Comparison of ENCODE assay signal across 25 mouse cellular contexts in the genomic region with DNA sequence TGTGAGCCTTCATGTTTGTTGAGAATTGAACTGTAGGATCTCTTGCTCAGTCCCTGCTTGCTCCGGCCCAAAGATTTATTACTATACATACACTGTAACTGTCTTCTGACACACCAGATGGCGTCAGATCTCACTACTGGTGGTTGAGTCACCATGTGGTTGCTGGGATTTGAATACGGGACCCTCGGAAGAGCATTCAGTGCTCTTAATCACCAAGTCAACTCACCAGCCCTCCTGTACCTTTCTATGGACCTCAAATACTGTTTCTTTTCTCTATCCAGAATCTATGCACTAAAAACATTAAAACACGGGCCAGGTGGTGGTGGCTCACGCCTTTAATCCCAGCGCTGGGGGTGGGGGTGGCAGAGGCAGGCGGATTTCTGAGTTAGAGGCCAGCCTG. TPM values are rescaled to one million over a fixed set of nuclear protein-coding genes. Genes with fewer than 3 reads are reported as not detected.
DNase-seq lines count a peak whose midpoint lies in the region; ATAC-seq and TF ChIP-seq lines count a peak whose summit lies in the region.
"Had no signal": no experiment of that assay in that cellular context is flagged by ENCODE, and none has a peak within 500 bp of the region (broad histone marks: within the 10 kb centered on the region; RNA-seq: fewer than 3 reads in every experiment).

No protein-coding gene starts in this region.

- no peak for ATAC-seq in liver, embryonic 12.5 days
- ATAC-seq: forebrain, embryonic 15.5 days; inflammation-experienced regulatory T-cells, adult 6 months; lung, postnatal 0 days; midbrain, embryonic 15.5 days had no signal

- DNase-seq in embryo, embryonic 11 days: peak; percentile 11
- no peak for DNase-seq in embryo, embryonic 10.5 days (ENCODE audit: low spot score)
- DNase-seq in liver: no peak
- peak; percentile 72 for DNase-seq in CH12.LX (ENCODE audit: extremely low read depth)
- DNase-seq in induced T-regulatory cell, adult 2 months (ENCODE audit: low read depth): peak; percentile 26
- no peak for DNase-seq in right cerebral cortex, adult 2 months (ENCODE audit: low spot score in 2 of 2)
- DNase-seq in cerebellum, adult 18-20 months: no peak
- DNase-seq: adrenal gland, adult 2 months; adrenal gland, postnatal 36 days; cerebellum, adult 2 months; cerebellum, postnatal 25 days; gastrocnemius, postnatal 36 days; heart, postnatal 36 days; lung, adult 18-20 months; spleen, adult 18-20 months had no signal

- dilution Hi-C loops in CH12.LX (cut with MboI; ENCODE audit: extremely low pct_ligation_motif_present, extremely low pct_unique_long_range_greater_than_20kb, low sequenced_read_pairs): no loop called here

- H3K79me2 ChIP-seq in CH12.LX (replicated peaks; ENCODE audit: control insufficient read depth, extremely low read depth, insufficient read depth, poor library complexity, severe bottlenecking): peaks cover 56% of the 10 kb centered on the region

- no peak overlapping the region for H3K9ac ChIP-seq in liver, embryonic 12.5 days
- no peak overlapping the region for H3K9ac ChIP-seq in CH12.LX (ENCODE audit: insufficient read depth, low read depth)
- H3K9ac ChIP-seq: embryonic facial prominence, embryonic 13.5 days; forebrain, embryonic 15.5 days; hindbrain, embryonic 13.5 days; midbrain, embryonic 15.5 days had no signal

- in situ Hi-C loops in CH12.LX (cut with MboI; ENCODE audit: low pct_ligation_motif_present, low pct_unique_long_range_greater_than_20kb, low sequenced_read_pairs): no loop called here

- H3K27ac ChIP-seq in liver, embryonic 12.5 days: 0 out of 2 replicates have a peak overlapping the region, but pooled peaks have one; percentile 21
- no peak overlapping the region for H3K27ac ChIP-seq in CH12.LX (ENCODE audit: insufficient read depth, low read depth)
- H3K27ac ChIP-seq: embryonic facial prominence, embryonic 13.5 days; forebrain, embryonic 10.5 days; forebrain, embryonic 15.5 days; hindbrain, embryonic 13.5 days; macrophage; midbrain, embryonic 15.5 days had no signal

- peaks cover 40% of the 10 kb centered on the region for H3K4me1 ChIP-seq in liver, embryonic 12.5 days
- H3K4me1 ChIP-seq in CH12.LX (ENCODE audit: control insufficient read depth in 1 of 2, insufficient read depth in 2 of 2): peaks cover 6 to 67% of the 10 kb centered on the region in 2 experiments; a peak in 3 of 4 replicates

- WGBS in liver, embryonic 12.5 days (ENCODE audit: insufficient replicate concordance): 60% methylated on average over 8 of the region's 8 CpGs

- TF ChIP-seq POLR2A in CH12.LX (IDR thresholded peaks at IDR 0.05; ENCODE audit: low read depth, low read length): peak; percentile 42

- H3K36me3 ChIP-seq in liver, embryonic 12.5 days: peaks cover 64% of the 10 kb centered on the region
- H3K36me3 ChIP-seq in CH12.LX (replicated peaks in 1 of 2; ENCODE audit: control insufficient read depth in 1 of 2, insufficient read depth in 1 of 2, low read length in 1 of 2): peaks cover 36 to 63% of the 10 kb centered on the region in 2 experiments

- no peak overlapping the region for H3K4me3 ChIP-seq in liver, embryonic 12.5 days
- no peak overlapping the region for H3K4me3 ChIP-seq in CH12.LX (replicated peaks in 1 of 3; ENCODE audit: low read depth in 2 of 3, low read length in 2 of 3, poor library complexity in 1 of 3)
- H3K4me3 ChIP-seq: embryonic facial prominence, embryonic 13.5 days; forebrain, embryonic 10.5 days; forebrain, embryonic 15.5 days; hindbrain, embryonic 13.5 days; midbrain, embryonic 15.5 days had no signal

- TF ChIP-seq EP300 in CH12.LX (IDR thresholded peaks at IDR 0.05; ENCODE audit: low read length): no peak

- no peak overlapping the region for H3K4me2 ChIP-seq in liver, embryonic 12.5 days
- no peak overlapping the region for H3K4me2 ChIP-seq in CH12.LX (ENCODE audit: insufficient read depth, low read depth, poor library complexity, severe bottlenecking)
- H3K4me2 ChIP-seq: embryonic facial prominence, embryonic 13.5 days; forebrain, embryonic 15.5 days; hindbrain, embryonic 13.5 days; midbrain, embryonic 15.5 days had no signal

- H3K9me3 ChIP-seq in liver, embryonic 12.5 days (replicated peaks): no peaks in the 10 kb centered on the region
- H3K9me3 ChIP-seq in CH12.LX (replicated peaks; ENCODE audit: low read length): no peaks in the 10 kb centered on the region
- H3K9me3 ChIP-seq: embryonic facial prominence, embryonic 13.5 days; forebrain, embryonic 10.5 days; forebrain, embryonic 15.5 days; G1E; hindbrain, embryonic 13.5 days; midbrain, embryonic 15.5 days had no signal

- TF ChIP-seq RAD21 in CH12.LX (IDR thresholded peaks at IDR 0.05; ENCODE audit: low read depth, low read length): no peak

- no peak for TF ChIP-seq CTCF in CH12.LX (conservative IDR thresholded peaks at IDR 0.05 in 1 of 2, IDR thresholded peaks at IDR 0.05 in 1 of 2; ENCODE audit: low read depth in 2 of 2, low read length in 2 of 2)

- H3K27me3 ChIP-seq in liver, embryonic 12.5 days (replicated peaks): no peaks in the 10 kb centered on the region
- no peaks in the 10 kb centered on the region for H3K27me3 ChIP-seq in CH12.LX (replicated peaks)
- H3K27me3 ChIP-seq: embryonic facial prominence, embryonic 13.5 days; forebrain, embryonic 15.5 days; hindbrain, embryonic 13.5 days; midbrain, embryonic 15.5 days had no signal

TF ChIP-seq in CH12.LX, 34 proteins besides CTCF, POLR2A, EP300 and RAD21:
- TF ChIP-seq MEF2A (IDR thresholded peaks at IDR 0.05; ENCODE audit: borderline replicate concordance, low read depth, low read length) (no peak), MAZ (IDR thresholded peaks at IDR 0.05; ENCODE audit: low read depth, low read length) (no peak), CHD2 (IDR thresholded peaks at IDR 0.05; ENCODE audit: low read length) (no peak), MAFK (IDR thresholded peaks at IDR 0.05; ENCODE audit: insufficient replicate concordance, low read length) (no peak), MAX (IDR thresholded peaks at IDR 0.05; ENCODE audit: low read length) (no peak), IRF4 (IDR thresholded peaks at IDR 0.05; ENCODE audit: low read depth, low read length) (no peak), TBP (conservative IDR thresholded peaks at IDR 0.05; ENCODE audit: low read depth, low read length) (no peak), KAT2A (IDR thresholded peaks at IDR 0.05; ENCODE audit: insufficient replicate concordance, low read length) (no peak), SIN3A (IDR thresholded peaks at IDR 0.05; ENCODE audit: low read length) (no peak), JUND (conservative IDR thresholded peaks at IDR 0.05; ENCODE audit: low read depth, low read length) (no peak), ZC3H11A (IDR thresholded peaks at IDR 0.05; ENCODE audit: low read depth, low read length) (no peak), ELF1 (IDR thresholded peaks at IDR 0.05; ENCODE audit: low read depth, low read length) (no peak), USF2 (conservative IDR thresholded peaks at IDR 0.05; ENCODE audit: low read depth, low read length) (no peak), E2F4 (IDR thresholded peaks at IDR 0.05; ENCODE audit: insufficient replicate concordance, low read depth, low read length) (no peak), ETS1 (conservative IDR thresholded peaks at IDR 0.05; ENCODE audit: low read depth, low read length) (no peak), BHLHE40 (IDR thresholded peaks at IDR 0.05; ENCODE audit: low read depth, low read length) (no peak), PAX5 (IDR thresholded peaks at IDR 0.05; ENCODE audit: low read length) (no peak)

RNA-seq across cellular contexts. Expression of a gene that starts 3.0 kb away (rescaled TPM):
- polyA plus RNA-seq in liver, embryonic 12.5 days (2016; fragmentation: Nextera tagmentation; extraction: Ambion mirVana): 59.5 and 62.4 TPM in 2 replicates
- total RNA-seq in CH12.LX (2012; rRNA removed) (43.8 and 67.7 TPM in 2 replicates), CH12.LX (2014; rRNA removed) (77.4 and 84.2 TPM in 2 replicates)
- polyA plus RNA-seq in CH12.LX (2012; ENCODE audit: insufficient read length, low read depth): 140 and 204 TPM in 2 replicates

RNA-seq across cellular contexts. Expression of a gene that starts 6.0 kb away (rescaled TPM):
- 5.0 and 7.1 TPM in 2 replicates for polyA plus RNA-seq in liver, embryonic 12.5 days (2016; fragmentation: Nextera tagmentation; extraction: Ambion mirVana)
- 13.0 and 15.7 TPM in 2 replicates for total RNA-seq in CH12.LX (2012; rRNA removed)
- total RNA-seq in CH12.LX (2014; rRNA removed): 4.3 and 5.5 TPM in 2 replicates
- polyA plus RNA-seq in CH12.LX (2012; ENCODE audit: insufficient read length, low read depth): 25.7 and 37.6 TPM in 2 replicates

RNA-seq across cellular contexts. Expression of a gene that starts 9.3 kb away (rescaled TPM):
- 896 and 933 TPM in 2 replicates for polyA plus RNA-seq in liver, embryonic 12.5 days (2016; fragmentation: Nextera tagmentation; extraction: Ambion mirVana)
- total RNA-seq in CH12.LX (2012; rRNA removed) (558 and 652 TPM in 2 replicates), CH12.LX (2014; rRNA removed) (838 and 876 TPM in 2 replicates)
- polyA plus RNA-seq in CH12.LX (2012; ENCODE audit: insufficient read length, low read depth): 649 and 743 TPM in 2 replicates

RNA-seq across cellular contexts. Expression of a gene that starts 29.7 kb away (rescaled TPM):
- 28.6 and 30.5 TPM in 2 replicates for polyA plus RNA-seq in liver, embryonic 12.5 days (2016; fragmentation: Nextera tagmentation; extraction: Ambion mirVana)
- total RNA-seq in CH12.LX (2012; rRNA removed): 10.3 and 11.4 TPM in 2 replicates
- total RNA-seq in CH12.LX (2014; rRNA removed): 2.8 and 4.3 TPM in 2 replicates
- 16.1 and 23.4 TPM in 2 replicates for polyA plus RNA-seq in CH12.LX (2012; ENCODE audit: insufficient read length, low read depth)

RNA-seq across cellular contexts. Expression of a gene that starts 46.0 kb away (rescaled TPM):
- 79.2 and 85.0 TPM in 2 replicates for polyA plus RNA-seq in liver, embryonic 12.5 days (2016; fragmentation: Nextera tagmentation; extraction: Ambion mirVana)
- 85.1 and 99.3 TPM in 2 replicates for total RNA-seq in CH12.LX (2012; rRNA removed)
- 75.6 and 78.3 TPM in 2 replicates for total RNA-seq in CH12.LX (2014; rRNA removed)
- polyA plus RNA-seq in CH12.LX (2012; ENCODE audit: insufficient read length, low read depth): 81.3 and 91.9 TPM in 2 replicates

Comparison
In these comparisons a context has a peak if more than half of its experiments do, and no peak if none do; other contexts are left out.
1. DNase-seq: peak in embryo, embryonic 11 days (single experiment), CH12.LX (single experiment) and induced T-regulatory cell, adult 2 months (single experiment); none in embryo, embryonic 10.5 days (single experiment), liver (single experiment), right cerebral cortex, adult 2 months (0 of 2) and cerebellum, adult 18-20 months (0 of 2).